Mouse (Mus musculus) neural tube, embryonic 11.5 days (tissue): ENCODE results near the gene Aldoc. TPM values are rescaled to one million over a fixed set of nuclear protein-coding genes. Genes with fewer than 3 reads are reported as not detected.

Experiments
- ATAC-seq: fragments of 200-750 bp; cut with Nextera tagmentation; 2 replicates; pipeline ENCODE4 v1.8.0; 2017; ENCODE audit warnings: moderate number of reproducible peaks, mild to moderate bottlenecking, moderate TSS enrichment, moderate library complexity; ENCODE audit not compliant: insufficient read depth, low FRiP score, low TSS enrichment
- DNase-seq: peaks from one replicate; pipeline ENCODE4 v3.0.0-alpha.2; 2015; ENCODE audit warnings: low spot score
- H3K27ac ChIP-seq: fragments of 300-500 bp; sonication (generic); 2 replicates; pipeline ENCODE4 v1.5.1; 2014; ENCODE audit warnings: low read depth, mild to moderate bottlenecking, low read length
- H3K27me3 ChIP-seq: fragments of 300-500 bp; sonication (generic); 2 replicates; pipeline ENCODE4 v1.6.1; 2014; ENCODE audit warnings: mild to moderate bottlenecking, low read length, mixed read lengths; ENCODE audit not compliant: control insufficient read depth, insufficient read depth
- H3K36me3 ChIP-seq: fragments of 300-500 bp; sonication (generic); 2 replicates; pipeline ENCODE4 v1.6.1; 2014; ENCODE audit warnings: mild to moderate bottlenecking, low read length, moderate library complexity, mixed read lengths; ENCODE audit not compliant: control insufficient read depth, insufficient read depth
- H3K4me1 ChIP-seq: fragments of 300-500 bp; sonication (generic); 2 replicates; pipeline ENCODE4 v1.6.1; 2014; ENCODE audit warnings: low read length, mixed read lengths; ENCODE audit not compliant: control insufficient read depth, insufficient read depth
- H3K4me2 ChIP-seq: fragments of 300-500 bp; sonication (generic); 2 replicates; pipeline ENCODE4 v1.6.1; 2014; ENCODE audit warnings: low read depth, mild to moderate bottlenecking, moderate library complexity
- H3K4me3 ChIP-seq: fragments of 300-500 bp; sonication (generic); 2 replicates; pipeline ENCODE4 v1.5.1; 2014; ENCODE audit warnings: low read depth, low read length
- H3K9ac ChIP-seq: fragments of 300-500 bp; sonication (generic); 2 replicates; pipeline ENCODE4 v1.6.1; 2014; ENCODE audit warnings: mild to moderate bottlenecking, low read length
- H3K9me3 ChIP-seq: fragments of 300-500 bp; sonication (generic); 2 replicates; pipeline ENCODE4 v1.6.1; 2016; ENCODE audit warnings: low read length; ENCODE audit not compliant: control insufficient read depth
- WGBS: fragments of 180-500 bp; shearing (Covaris S2); extraction: QIAGEN DNeasy Blood & Tissue Kit; methylation state at CpG from one replicate; pipeline ENCODE4 v1.1.7; 2014; 5-methylcytosine and 5-hydroxymethylcytosine counted together
- polyA plus RNA-seq: library from polyadenylated mRNA; unstranded; fragments of >200 nt; fragmentation: Nextera tagmentation; extraction: Ambion mirVana; gene quantifications from 2 replicates; pipeline ENCODE4 v1.2.1, GENCODE M21; 2014

Gene Aldoc
- polyA plus RNA-seq, 1 experiment from 2014 or later: 3.0 TPM

- H3K9ac ChIP-seq: no peak overlapping the region
- no peaks in the 10 kb centered on the region for H3K9me3 ChIP-seq
- H3K27ac ChIP-seq: no peak overlapping the region
- H3K36me3 ChIP-seq: peaks cover 8% of the 10 kb centered on the region
- H3K27me3 ChIP-seq: no peaks in the 10 kb centered on the region
- no peak overlapping the region for H3K4me2 ChIP-seq
- ATAC-seq: no peak
- no peak for DNase-seq
- 91% methylated on average over 4 of the region's 4 CpGs for WGBS
- H3K4me1 ChIP-seq: peaks cover 4% of the 10 kb centered on the region; the same call in 1 of the 2 replicates
- H3K4me3 ChIP-seq: no peak overlapping the region
Measured at GRCm38 (mm10) chr11:78349441-78350358, 26.9 kb downstream of the Aldoc start.

- H3K27ac ChIP-seq: no peak overlapping the region
- H3K36me3 ChIP-seq: peaks cover 8% of the 10 kb centered on the region
- 92% methylated on average over 1 of the region's 1 CpGs for WGBS
- ATAC-seq (no peak), DNase-seq (no peak)
- H3K9me3 ChIP-seq: no peaks in the 10 kb centered on the region
- no peak overlapping the region for H3K4me2 ChIP-seq
- H3K4me3 ChIP-seq: no peak overlapping the region
- no peaks in the 10 kb centered on the region for H3K27me3 ChIP-seq
- H3K9ac ChIP-seq: no peak overlapping the region
- no peaks in the 10 kb centered on the region for H3K4me1 ChIP-seq
Measured at GRCm38 (mm10) chr11:78353081-78353480, 30.3 kb downstream of the Aldoc start.

- no peaks in the 10 kb centered on the region for H3K9me3 ChIP-seq
- H3K9ac ChIP-seq: no peak overlapping the region
- WGBS: 86% methylated on average over 6 of the region's 6 CpGs
- no peaks in the 10 kb centered on the region for H3K36me3 ChIP-seq
- ATAC-seq (no peak), DNase-seq (no peak)
- H3K27ac ChIP-seq: no peak overlapping the region
- no peaks in the 10 kb centered on the region for H3K27me3 ChIP-seq
- H3K4me2 ChIP-seq: no peak overlapping the region
- H3K4me3 ChIP-seq: no peak overlapping the region
- no peaks in the 10 kb centered on the region for H3K4me1 ChIP-seq
Measured at GRCm38 (mm10) chr11:78354905-78355304, 32.1 kb downstream of the Aldoc start.

GRCm38 (mm10) chr11:78355471-78356238 is 32.9 kb downstream of the Aldoc start:
- H3K4me2 ChIP-seq: no peak overlapping the region
- no peaks in the 10 kb centered on the region for H3K27me3 ChIP-seq
- H3K36me3 ChIP-seq: no peaks in the 10 kb centered on the region
- no peak overlapping the region for H3K27ac ChIP-seq
- no peak for ATAC-seq
- no peak overlapping the region for H3K9ac ChIP-seq
- 33% methylated on average over 4 of the region's 4 CpGs for WGBS
- H3K9me3 ChIP-seq: no peaks in the 10 kb centered on the region
- peak; percentile 75 for DNase-seq
- H3K4me3 ChIP-seq: no peak overlapping the region
- no peaks in the 10 kb centered on the region for H3K4me1 ChIP-seq

GRCm38 (mm10) chr11:78358330-78359007 is 35.7 kb downstream of the Aldoc start:
- Histone ChIP-seq H3K27me3 (no peaks in the 10 kb centered on the region), H3K9ac (no peak overlapping the region), H3K4me3 (no peak overlapping the region), H3K4me2 (no peak overlapping the region), H3K4me1 (no peaks in the 10 kb centered on the region), H3K36me3 (no peaks in the 10 kb centered on the region), H3K27ac (no peak overlapping the region), H3K9me3 (no peaks in the 10 kb centered on the region)
- ATAC-seq: no peak
- no peak for DNase-seq
- WGBS: 13% methylated on average over 22 of the region's 22 CpGs

- WGBS: 12% methylated on average over 13 of the region's 13 CpGs
- peak; percentile 87 for DNase-seq
- H3K27ac ChIP-seq: no peak overlapping the region
- H3K4me2 ChIP-seq: peak overlapping the region; percentile 42
- H3K4me3 ChIP-seq: peak overlapping the region; percentile 12; the same call in 1 of the 2 replicates
- no peak overlapping the region; the same call in 1 of the 2 replicates for H3K9ac ChIP-seq
- H3K27me3 ChIP-seq: no peaks in the 10 kb centered on the region
- H3K4me1 ChIP-seq: no peaks in the 10 kb centered on the region
- no peaks in the 10 kb centered on the region for H3K36me3 ChIP-seq
- ATAC-seq: peak; percentile 50; the same call in 1 of the 2 replicates
- no peaks in the 10 kb centered on the region for H3K9me3 ChIP-seq
Measured at GRCm38 (mm10) chr11:78360125-78360788, 37.5 kb downstream of the Aldoc start.

- Histone ChIP-seq H3K9me3 (no peaks in the 10 kb centered on the region), H3K9ac (no peak overlapping the region; the same call in 1 of the 2 replicates), H3K36me3 (no peaks in the 10 kb centered on the region), H3K4me3 (no peak overlapping the region), H3K4me2 (no peak overlapping the region), H3K4me1 (no peaks in the 10 kb centered on the region), H3K27me3 (no peaks in the 10 kb centered on the region), H3K27ac (no peak overlapping the region)
- DNase-seq (no peak), ATAC-seq (no peak)
- WGBS: 57% methylated on average over 2 of the region's 2 CpGs
Measured at GRCm38 (mm10) chr11:78360789-78361131, 38.0 kb downstream of the Aldoc start.

GRCm38 (mm10) chr11:78363309-78364007 is 40.7 kb downstream of the Aldoc start:
- no peak overlapping the region for H3K9ac ChIP-seq
- H3K9me3 ChIP-seq: no peaks in the 10 kb centered on the region
- WGBS: 73% methylated on average over 13 of the region's 13 CpGs
- H3K4me1 ChIP-seq: no peaks in the 10 kb centered on the region
- no peaks in the 10 kb centered on the region for H3K27me3 ChIP-seq
- H3K36me3 ChIP-seq: no peaks in the 10 kb centered on the region
- no peak overlapping the region for H3K27ac ChIP-seq
- no peak for DNase-seq
- no peak overlapping the region for H3K4me2 ChIP-seq
- no peak overlapping the region for H3K4me3 ChIP-seq
- ATAC-seq: no peak
